Mouse (Mus musculus) brain, embryonic 14.5 days (tissue): ENCODE data around the gene Cdh13.

Experiments used
- CTCF ChIP-seq: fragments of 200-500 bp; IDR thresholded peaks from 2 replicates; pipeline ENCODE4 v1.5.1; 2012; ENCODE audit warnings: inconsistent platforms, mild to moderate bottlenecking, moderate library complexity, borderline replicate concordance; ENCODE audit not compliant: insufficient read depth, insufficient read length; ENCODE audit errors: extremely low read depth
- POLR2A ChIP-seq: fragments of 200-500 bp; IDR thresholded peaks from 2 replicates; pipeline ENCODE4 v1.6.1; 2012; ENCODE audit warnings: mild to moderate bottlenecking, inconsistent platforms, borderline replicate concordance; ENCODE audit not compliant: poor library complexity, insufficient read depth, insufficient read length, severe bottlenecking; ENCODE audit errors: extremely low read depth

DNA sequence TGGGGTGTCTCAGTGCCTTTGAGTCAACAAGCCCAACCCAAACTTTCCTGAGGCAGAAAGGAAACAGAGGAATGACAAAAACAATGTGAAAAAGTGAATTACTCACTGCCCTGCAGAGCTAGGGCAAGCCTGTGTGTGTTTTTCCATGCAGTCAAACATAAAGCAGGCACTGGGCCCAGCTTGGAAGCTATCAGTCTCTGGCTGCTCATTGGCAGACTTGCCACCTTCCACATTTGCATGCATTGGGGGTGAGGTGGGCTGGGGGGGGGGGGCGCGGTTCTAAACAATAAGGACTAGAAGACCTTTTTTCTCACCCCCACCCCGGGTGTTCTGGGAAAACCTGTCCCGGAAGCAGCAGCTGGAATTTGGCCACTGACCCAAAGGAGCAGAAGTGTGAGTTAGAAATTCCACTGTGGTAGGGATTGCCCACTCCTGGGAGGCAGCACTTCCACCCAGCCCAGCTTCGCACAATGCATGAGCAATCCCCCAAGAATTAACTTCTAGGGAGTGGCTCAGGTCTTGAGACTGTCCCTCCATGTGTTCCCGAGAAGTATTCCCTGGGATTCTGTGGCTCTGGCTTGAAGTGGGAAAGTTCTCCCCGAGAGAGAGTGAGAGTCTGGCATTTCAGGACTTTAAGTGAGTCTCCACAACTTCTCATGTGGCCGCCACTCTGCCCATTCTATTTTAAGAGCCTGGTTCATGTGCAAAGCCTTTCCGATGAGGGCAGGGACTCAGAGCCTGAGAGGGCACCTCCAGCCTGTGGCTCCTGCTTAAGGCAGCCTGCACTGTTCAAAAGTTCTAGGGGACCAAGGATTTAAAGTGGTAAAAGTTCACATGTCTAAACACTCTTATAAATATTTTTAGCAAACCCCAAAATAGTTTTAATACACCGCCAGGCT lies 3.0 kb downstream of the Cdh13 start:
- TF ChIP-seq CTCF, result no peak
- no peak for TF ChIP-seq POLR2A
